Mouse (Mus musculus) WW6 (cell line): ENCODE measurements around the gene Olfr362.
"Not testable (repeated sequence)": the region's sequence is repeated elsewhere in the genome, so short reads cannot be mapped to it uniquely, and the experiment has no call there.

Source experiments
- DNase-seq: peaks from one replicate; pipeline ENCODE4 v3.0.0-alpha.2; 2013; ENCODE audit warnings: low read depth, low spot score

Gene Olfr362

DNA sequence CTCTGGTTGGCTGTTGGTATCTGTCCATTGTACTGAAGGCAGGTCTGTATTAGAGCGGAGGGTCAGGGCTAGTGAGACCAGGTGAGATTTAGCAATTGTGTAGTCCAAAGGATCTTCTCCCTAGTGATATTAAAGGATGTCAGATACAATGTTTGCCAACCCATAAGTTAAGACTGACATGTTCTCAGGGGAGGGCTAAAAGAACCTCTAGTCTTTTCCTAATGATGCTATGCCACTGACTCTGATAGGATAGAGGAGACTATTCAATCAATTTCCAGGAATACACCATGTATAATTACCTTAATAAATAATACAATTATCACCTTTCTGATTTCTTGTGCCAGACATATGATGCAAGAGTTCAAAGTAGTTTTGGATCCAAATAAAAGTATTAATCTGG, at the start of gene Olfr362:
Olfr362 (minus strand) TSS at position 101 of the 400 bp plus-strand sequence.
- no peak for DNase-seq

GRCm38 (mm10) chr2:37139022-37139421, 21.3 kb upstream of the Olfr362 start, which contains the start of gene Olfr364-ps1:
Gene Olfr364-ps1, plus strand, starts transcription at chr2:37139322.
- DNase-seq, result no peak

DNA sequence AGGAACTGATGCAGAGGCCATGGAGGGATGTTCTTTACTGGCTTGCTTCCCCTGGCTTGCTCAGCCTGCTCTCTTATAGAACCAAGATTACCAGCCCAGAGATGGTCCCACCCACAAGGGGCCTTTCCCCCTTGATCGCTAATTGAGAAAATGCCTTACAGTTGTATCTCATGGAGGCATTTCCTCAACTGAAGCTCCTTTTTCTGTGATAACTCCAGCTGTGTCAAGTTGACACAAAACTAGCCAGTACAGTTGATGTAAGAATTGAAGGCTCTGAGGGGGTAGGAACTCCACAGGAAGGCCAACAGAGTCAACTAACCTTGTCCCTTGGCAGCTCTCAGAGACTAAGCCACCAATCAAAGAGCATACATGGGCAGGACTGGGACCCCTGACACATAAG, 28.5 kb downstream of the Olfr362 start, which contains the start of gene Olfr361:
Olfr361 (minus strand) TSS at position 101 of the 400 bp plus-strand sequence.
- not testable (repeated sequence) for DNase-seq

DNA sequence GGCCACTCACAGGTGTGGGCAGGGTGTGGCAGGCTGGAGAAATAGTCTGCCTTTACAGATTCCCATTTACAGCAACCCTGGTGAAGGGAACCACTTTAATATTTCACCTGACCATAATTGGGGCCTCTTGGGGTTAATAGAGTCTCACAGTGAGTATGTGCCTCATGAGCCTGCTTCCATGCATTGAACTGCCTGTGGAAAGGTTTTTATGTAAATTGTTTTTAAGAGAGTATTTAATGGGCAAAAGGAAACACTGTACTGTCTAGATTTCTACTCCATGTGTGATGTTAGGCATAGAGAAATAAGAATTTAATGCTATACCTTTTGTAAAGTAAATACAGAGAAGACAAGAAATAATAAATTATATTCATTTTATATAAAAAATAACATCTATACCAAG, 52.3 kb downstream of the Olfr362 start, which contains the start of gene Olfr360:
Olfr360 (plus strand) TSS at position 301 of the 400 bp plus-strand sequence.
- no peak for DNase-seq
